Mouse (Mus musculus) midbrain, embryonic 11.5 days (tissue): ENCODE data around the gene H2-M10.3. TPM values are rescaled to one million over a fixed set of nuclear protein-coding genes. Genes with fewer than 3 reads are reported as not detected.

Experiments used
- ATAC-seq: fragments of 200-750 bp; cut with Nextera tagmentation; 2 replicates; pipeline ENCODE4 v1.8.0; 2017; ENCODE audit warnings: moderate TSS enrichment, moderate library complexity; ENCODE audit not compliant: low FRiP score
- DNase-seq: peaks from one replicate; pipeline ENCODE4 v3.0.0; 2015; ENCODE audit warnings: low spot score; ENCODE audit errors: missing footprints
- H3K27ac ChIP-seq: fragments of 300-500 bp; sonication (generic); 2 replicates; pipeline ENCODE4 v1.5.1; 2014; ENCODE audit warnings: low read depth, low read length
- H3K27me3 ChIP-seq: fragments of 300-500 bp; sonication (generic); 2 replicates; pipeline ENCODE4 v1.6.1; 2014; ENCODE audit warnings: mild to moderate bottlenecking, low read length, moderate library complexity, mixed read lengths; ENCODE audit not compliant: control insufficient read depth, insufficient read depth
- H3K36me3 ChIP-seq: fragments of 300-500 bp; sonication (generic); 2 replicates; pipeline ENCODE4 v1.6.1; 2014; ENCODE audit warnings: mild to moderate bottlenecking, low read length, moderate library complexity, mixed read lengths; ENCODE audit not compliant: control insufficient read depth, insufficient read depth
- H3K4me1 ChIP-seq: fragments of 300-500 bp; sonication (generic); 2 replicates; pipeline ENCODE4 v1.6.1; 2014; ENCODE audit warnings: low read length; ENCODE audit not compliant: control insufficient read depth, insufficient read depth
- H3K4me2 ChIP-seq: fragments of 300-500 bp; sonication (generic); 2 replicates; pipeline ENCODE4 v1.6.1; 2014; ENCODE audit warnings: mild to moderate bottlenecking, moderate library complexity
- H3K4me3 ChIP-seq: fragments of 300-500 bp; sonication (generic); 2 replicates; pipeline ENCODE4 v1.5.1; 2014; ENCODE audit warnings: low read depth, low read length
- H3K9ac ChIP-seq: fragments of 300-500 bp; sonication (generic); 2 replicates; pipeline ENCODE4 v1.6.1; 2014; ENCODE audit warnings: low read length
- H3K9me3 ChIP-seq: fragments of 300-500 bp; sonication (generic); 2 replicates; pipeline ENCODE4 v1.6.1; 2016; ENCODE audit warnings: low read length; ENCODE audit not compliant: control insufficient read depth
- WGBS: fragments of 180-500 bp; shearing (Covaris S2); extraction: QIAGEN DNeasy Blood & Tissue Kit; methylation state at CpG from one replicate; pipeline ENCODE4 v1.1.7; 2014; 5-methylcytosine and 5-hydroxymethylcytosine counted together
- polyA plus RNA-seq: library from polyadenylated mRNA; unstranded; fragments of >200 nt; fragmentation: Nextera tagmentation; extraction: Ambion mirVana; gene quantifications from 2 replicates; pipeline ENCODE4 v1.2.1, GENCODE M21; 2014

H2-M10.3 gene
- polyA plus RNA-seq, 1 experiment from 2014 or later = not detected

- H3K4me1 ChIP-seq = 0 out of 2 replicates have a peak, but pooled peaks cover 2% of the 10 kb centered on the region
- 34% methylated on average over 5 of the region's 5 CpGs for WGBS
- H3K4me3 ChIP-seq = peak overlapping the region; percentile 44
- ATAC-seq (peak; percentile 41), DNase-seq (no peak)
- H3K9ac ChIP-seq = peak overlapping the region; percentile 66
- no peak overlapping the region for H3K27ac ChIP-seq
- H3K27me3 ChIP-seq = no peaks in the 10 kb centered on the region
- no peaks in the 10 kb centered on the region for H3K9me3 ChIP-seq
- H3K4me2 ChIP-seq = peak overlapping the region; percentile 57
- H3K36me3 ChIP-seq = no peaks in the 10 kb centered on the region
Observed at GRCm38 (mm10) chr17:36315689-36316253, 52.4 kb downstream of the H2-M10.3 start.

- Histone ChIP-seq H3K4me2 (peak overlapping the region; percentile 57), H3K27me3 (no peaks in the 10 kb centered on the region), H3K36me3 (no peaks in the 10 kb centered on the region), H3K4me3 (peak overlapping the region; percentile 44), H3K27ac (peak overlapping the region; percentile 12; the same call in 1 of the 2 replicates), H3K9me3 (no peaks in the 10 kb centered on the region), H3K4me1 (0 out of 2 replicates have a peak, but pooled peaks cover 2% of the 10 kb centered on the region), H3K9ac (peak overlapping the region; percentile 66)
- DNase-seq = peak; percentile 96
- under 1% methylated on average over 19 of the region's 19 CpGs for WGBS
- ATAC-seq = peak; percentile 87
Observed at GRCm38 (mm10) chr17:36315041-36315688, 53.1 kb downstream of the H2-M10.3 start.

Other genes with a start within 250 kb of the H2-M10.3 start
- not detected in 2 replicates for gene Gm19684, start 246.7 kb downstream of the H2-M10.3 start, polyA plus RNA-seq
- not detected in 2 replicates for gene Gm7030, start 239.0 kb downstream of the H2-M10.3 start, polyA plus RNA-seq
- 0.16 TPM in 1 of 2 replicates, not detected in the other for gene Gm8909, start 199.9 kb downstream of the H2-M10.3 start, polyA plus RNA-seq
- not detected in 2 replicates for gene H2-T3, start 178.1 kb downstream of the H2-M10.3 start, polyA plus RNA-seq
- 80.7 and 83.2 TPM in 2 replicates for gene Rpp21, start 110.3 kb downstream of the H2-M10.3 start, polyA plus RNA-seq
- gene Trim39, start 96.2 kb downstream of the H2-M10.3 start, polyA plus RNA-seq = 17.4 and 17.6 TPM in 2 replicates
- 0.19 TPM in 1 of 2 replicates, not detected in the other for gene H2-M10.2, start 81.9 kb downstream of the H2-M10.3 start, polyA plus RNA-seq
- gene H2-M10.1, start 42.3 kb downstream of the H2-M10.3 start, polyA plus RNA-seq = not detected in 2 replicates
- not detected in 2 replicates for gene H2-M10.4, start 93.9 kb upstream of the H2-M10.3 start, polyA plus RNA-seq
- not detected in 2 replicates for gene H2-M11, start 178.7 kb upstream of the H2-M10.3 start, polyA plus RNA-seq